Mouse (Mus musculus): ENCODE results near the gene Ahdc1. TPM values are rescaled to one million over a fixed set of nuclear protein-coding genes. Genes with fewer than 3 reads are reported as not detected.

Gene Ahdc1
- total and polyA plus RNA-seq, 2 experiments from 2014 or later, result 11.0 to 115 TPM

DNA sequence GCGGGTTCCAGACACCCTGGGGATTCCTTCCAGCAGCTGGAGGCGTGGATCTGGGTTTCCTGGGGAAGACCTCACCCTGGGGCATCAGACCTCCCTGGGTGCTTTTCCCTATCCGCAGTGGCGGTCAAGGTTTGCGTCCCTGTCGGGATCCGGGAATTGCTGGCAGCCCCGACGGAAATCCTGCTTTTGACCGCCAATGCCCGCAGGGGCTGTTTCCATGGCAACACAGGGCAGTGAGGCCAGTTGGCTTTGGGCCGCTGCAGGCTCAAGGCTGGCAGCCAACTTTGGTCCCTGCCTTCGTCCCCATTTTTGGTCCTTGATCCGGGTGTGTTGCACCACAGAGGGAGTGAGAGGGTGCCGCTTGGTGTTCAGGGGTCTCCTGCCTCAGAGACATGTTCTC, 36.2 kb upstream of the Ahdc1 start:
- DNase-seq (ENCODE audit: low spot score), result peak; percentile 85
- Histone ChIP-seq H3K4me3 (ENCODE audit: low read depth, low read length) (no peak overlapping the region), H3K4me2 (ENCODE audit: low read depth, low read length, poor library complexity, severe bottlenecking) (peak overlapping the region; percentile 24; the same call in 1 of the 2 replicates), H3K4me1 (ENCODE audit: insufficient read depth, low read length) (peaks cover 9% of the 10 kb centered on the region; the same call in 1 of the 2 replicates), H3K9ac (replicated peaks; ENCODE audit: low read length, poor library complexity, severe bottlenecking) (no peak overlapping the region), H3K36me3 (ENCODE audit: insufficient read depth, low read length) (no peaks in the 10 kb centered on the region), H3K27ac (ENCODE audit: low read depth, low read length) (peak overlapping the region; percentile 47; the same call in 1 of the 2 replicates), H3K9me3 (ENCODE audit: low read length) (no peaks in the 10 kb centered on the region), H3K27me3 (ENCODE audit: insufficient read depth, low read length) (0 out of 2 replicates have a peak, but pooled peaks cover 3% of the 10 kb centered on the region)
- 4% methylated on average over 15 of the region's 15 CpGs for WGBS
- ATAC-seq (ENCODE audit: low FRiP score), result 0 out of 2 replicates have a peak, but pooled peaks have one; percentile 34
- no peak for TF ChIP-seq CTCF (IDR thresholded peaks at IDR 0.05)

DNA sequence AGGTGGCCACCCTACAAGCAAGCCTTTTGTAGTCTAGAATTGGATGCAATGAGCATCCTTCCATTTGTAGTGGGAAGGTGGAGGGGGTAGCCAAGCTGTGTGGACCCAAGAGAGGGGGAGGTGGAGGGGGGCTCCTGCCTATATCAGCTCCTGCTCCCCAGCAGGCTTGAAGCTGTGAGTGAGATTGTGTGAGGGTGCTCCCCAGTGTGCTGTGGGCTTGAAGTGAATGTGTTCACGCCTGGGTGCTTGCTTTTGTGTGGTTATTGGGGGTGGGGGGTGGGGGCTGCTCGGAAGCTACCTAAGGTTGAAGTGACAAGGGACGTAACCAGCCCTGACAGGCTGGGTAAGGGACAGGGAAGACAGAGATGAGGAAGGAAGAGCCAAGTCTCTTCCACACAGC, 35.3 kb upstream of the Ahdc1 start:
- Histone ChIP-seq H3K36me3 (ENCODE audit: insufficient read depth, low read length) (no peaks in the 10 kb centered on the region), H3K4me1 (ENCODE audit: insufficient read depth, low read length) (peaks cover 9% of the 10 kb centered on the region; the same call in 1 of the 2 replicates), H3K4me2 (ENCODE audit: low read depth, low read length, poor library complexity, severe bottlenecking) (no peak overlapping the region), H3K9me3 (ENCODE audit: low read length) (no peaks in the 10 kb centered on the region), H3K27me3 (ENCODE audit: insufficient read depth, low read length) (0 out of 2 replicates have a peak, but pooled peaks cover 3% of the 10 kb centered on the region), H3K4me3 (ENCODE audit: low read depth, low read length) (no peak overlapping the region), H3K27ac (ENCODE audit: low read depth, low read length) (no peak overlapping the region), H3K9ac (replicated peaks; ENCODE audit: low read length, poor library complexity, severe bottlenecking) (no peak overlapping the region)
- WGBS, result 49% methylated on average over 3 of the region's 3 CpGs
- no peak for DNase-seq (ENCODE audit: low spot score)
- TF ChIP-seq CTCF (IDR thresholded peaks at IDR 0.05), result no peak
- no peak for ATAC-seq (ENCODE audit: low FRiP score)

DNA sequence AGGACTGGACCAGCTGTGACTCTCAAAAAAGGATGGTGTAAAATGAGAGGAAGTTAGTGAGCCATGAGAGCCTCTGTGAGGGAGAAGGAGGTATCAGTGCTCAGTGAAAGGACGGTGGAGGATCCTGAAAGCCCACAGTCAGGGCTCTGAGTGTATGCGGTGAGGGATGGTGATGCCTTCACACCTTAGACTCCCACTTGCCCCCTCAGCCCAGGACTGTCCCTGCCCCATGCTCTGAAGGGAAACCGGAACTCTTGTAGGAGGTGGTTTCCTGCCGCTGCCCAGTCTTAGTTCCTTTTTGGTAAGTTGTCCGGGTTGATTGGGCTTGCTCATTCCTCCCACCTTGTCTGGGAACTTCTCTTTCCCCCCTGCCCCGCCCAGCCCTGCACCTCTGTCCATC, 34.3 kb upstream of the Ahdc1 start:
- 80% methylated on average over 6 of the region's 6 CpGs for WGBS
- DNase-seq (ENCODE audit: low spot score) (no peak), ATAC-seq (ENCODE audit: low FRiP score) (no peak)
- H3K4me1 ChIP-seq (ENCODE audit: insufficient read depth, low read length), result peaks cover 9% of the 10 kb centered on the region; the same call in 1 of the 2 replicates
- TF ChIP-seq CTCF (IDR thresholded peaks at IDR 0.05), result no peak
- H3K27ac ChIP-seq (ENCODE audit: low read depth, low read length), result no peak overlapping the region
- H3K4me3 ChIP-seq (ENCODE audit: low read depth, low read length), result no peak overlapping the region
- H3K27me3 ChIP-seq (ENCODE audit: insufficient read depth, low read length), result 0 out of 2 replicates have a peak, but pooled peaks cover 3% of the 10 kb centered on the region
- H3K9ac ChIP-seq (replicated peaks; ENCODE audit: low read length, poor library complexity, severe bottlenecking), result no peak overlapping the region
- no peak overlapping the region for H3K4me2 ChIP-seq (ENCODE audit: low read depth, low read length, poor library complexity, severe bottlenecking)
- H3K36me3 ChIP-seq (ENCODE audit: insufficient read depth, low read length), result no peaks in the 10 kb centered on the region
- H3K9me3 ChIP-seq (ENCODE audit: low read length), result no peaks in the 10 kb centered on the region

DNA sequence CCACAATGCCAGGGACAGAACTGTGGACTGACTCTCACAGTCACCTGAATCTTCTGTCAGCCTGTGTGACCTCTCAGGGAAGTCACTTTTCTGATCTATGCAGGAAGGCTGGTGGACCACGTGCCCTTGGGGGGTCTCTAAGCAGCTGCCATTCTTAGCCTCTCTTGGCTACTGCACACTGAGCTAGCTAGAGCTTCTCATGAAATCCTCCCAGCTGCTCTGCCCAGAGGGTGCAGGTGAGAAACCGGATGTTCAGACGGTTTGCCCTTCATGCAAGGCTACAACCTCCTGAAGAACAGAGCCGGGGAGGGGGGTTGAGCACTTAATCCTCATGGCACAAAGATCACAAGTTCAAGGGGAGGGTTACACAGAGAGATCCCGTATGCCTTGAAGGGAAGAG, 33.5 kb upstream of the Ahdc1 start:
- WGBS, result 42% methylated on average over 5 of the region's 5 CpGs
- H3K4me2 ChIP-seq (ENCODE audit: low read depth, low read length, poor library complexity, severe bottlenecking), result no peak overlapping the region
- TF ChIP-seq CTCF (IDR thresholded peaks at IDR 0.05), result no peak
- DNase-seq (ENCODE audit: low spot score), result no peak
- no peak overlapping the region for H3K27ac ChIP-seq (ENCODE audit: low read depth, low read length)
- H3K36me3 ChIP-seq (ENCODE audit: insufficient read depth, low read length), result no peaks in the 10 kb centered on the region
- ATAC-seq (ENCODE audit: low FRiP score), result no peak
- no peak overlapping the region for H3K4me3 ChIP-seq (ENCODE audit: low read depth, low read length)
- peaks cover 9% of the 10 kb centered on the region; the same call in 1 of the 2 replicates for H3K4me1 ChIP-seq (ENCODE audit: insufficient read depth, low read length)
- H3K9ac ChIP-seq (replicated peaks; ENCODE audit: low read length, poor library complexity, severe bottlenecking), result no peak overlapping the region
- H3K27me3 ChIP-seq (ENCODE audit: insufficient read depth, low read length), result 0 out of 2 replicates have a peak, but pooled peaks cover 3% of the 10 kb centered on the region
- no peaks in the 10 kb centered on the region for H3K9me3 ChIP-seq (ENCODE audit: low read length)

DNA sequence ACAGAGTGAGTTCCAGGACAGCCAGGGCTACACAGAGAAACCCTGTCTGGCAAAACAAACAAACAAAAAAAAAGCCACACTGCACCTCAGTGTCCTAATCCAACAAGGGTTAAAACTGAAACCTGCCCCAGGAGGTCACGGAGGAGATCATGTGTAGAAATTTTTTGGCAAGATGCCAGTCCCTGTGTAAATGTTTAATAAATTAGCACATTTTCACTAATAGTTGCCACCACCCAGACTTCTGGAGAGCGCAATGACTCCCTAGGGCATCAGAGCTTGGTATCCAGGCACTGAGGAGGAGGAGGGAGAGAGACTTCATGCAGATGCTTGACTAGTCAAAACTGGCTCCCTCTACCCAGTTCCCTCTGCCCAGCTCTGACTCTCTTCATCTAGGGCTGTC, 31.9 kb upstream of the Ahdc1 start:
- ATAC-seq (ENCODE audit: low FRiP score) (no peak), DNase-seq (ENCODE audit: low spot score) (no peak)
- H3K36me3 ChIP-seq (ENCODE audit: insufficient read depth, low read length), result no peaks in the 10 kb centered on the region
- WGBS, result 70% methylated on average over 2 of the region's 2 CpGs
- H3K9ac ChIP-seq (replicated peaks; ENCODE audit: low read length, poor library complexity, severe bottlenecking), result no peak overlapping the region
- H3K4me3 ChIP-seq (ENCODE audit: low read depth, low read length), result no peak overlapping the region
- H3K27me3 ChIP-seq (ENCODE audit: insufficient read depth, low read length), result no peaks in the 10 kb centered on the region
- H3K4me1 ChIP-seq (ENCODE audit: insufficient read depth, low read length), result peaks cover 9% of the 10 kb centered on the region; the same call in 1 of the 2 replicates
- TF ChIP-seq CTCF (IDR thresholded peaks at IDR 0.05), result no peak
- no peaks in the 10 kb centered on the region for H3K9me3 ChIP-seq (ENCODE audit: low read length)
- no peak overlapping the region for H3K4me2 ChIP-seq (ENCODE audit: low read depth, low read length, poor library complexity, severe bottlenecking)
- no peak overlapping the region for H3K27ac ChIP-seq (ENCODE audit: low read depth, low read length)

DNA sequence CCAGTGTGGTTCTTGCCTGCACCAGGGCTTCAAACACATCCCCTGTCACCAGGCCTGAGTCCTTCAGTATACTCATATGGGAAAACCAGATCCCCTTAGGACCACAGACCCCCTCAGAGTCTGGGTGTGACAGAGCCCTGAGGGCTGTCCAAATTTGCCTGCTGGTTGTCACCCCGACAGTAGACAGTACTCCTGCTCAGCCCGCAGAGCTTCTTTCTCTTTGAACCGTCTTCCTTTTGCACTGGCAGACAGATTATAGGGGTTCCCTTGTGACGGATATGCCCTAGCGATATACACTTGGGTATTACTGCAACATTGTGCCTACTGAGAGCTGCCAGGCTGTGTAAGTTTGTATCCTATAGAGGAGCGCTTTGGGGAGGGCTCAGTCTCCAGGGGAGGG, 29.4 kb upstream of the Ahdc1 start:
- no peak for TF ChIP-seq CTCF (IDR thresholded peaks at IDR 0.05)
- H3K9me3 ChIP-seq (ENCODE audit: low read length), result no peaks in the 10 kb centered on the region
- WGBS, result 65% methylated on average over 6 of the region's 6 CpGs
- DNase-seq (ENCODE audit: low spot score) (no peak), ATAC-seq (ENCODE audit: low FRiP score) (no peak)
- no peaks in the 10 kb centered on the region for H3K27me3 ChIP-seq (ENCODE audit: insufficient read depth, low read length)
- H3K9ac ChIP-seq (replicated peaks; ENCODE audit: low read length, poor library complexity, severe bottlenecking), result no peak overlapping the region
- no peak overlapping the region for H3K4me3 ChIP-seq (ENCODE audit: low read depth, low read length)
- H3K4me2 ChIP-seq (ENCODE audit: low read depth, low read length, poor library complexity, severe bottlenecking), result no peak overlapping the region
- H3K27ac ChIP-seq (ENCODE audit: low read depth, low read length), result no peak overlapping the region
- H3K4me1 ChIP-seq (ENCODE audit: insufficient read depth, low read length), result no peaks in the 10 kb centered on the region
- no peaks in the 10 kb centered on the region for H3K36me3 ChIP-seq (ENCODE audit: insufficient read depth, low read length)
